In genomic region chr3:122420410-122420774, GRCm38 (mm10) we compare ENCODE assay signal across 8 mouse cellular contexts.
DNase-seq lines count a peak whose midpoint lies in the region; ATAC-seq and TF ChIP-seq lines count a peak whose summit lies in the region.

No protein-coding gene starts in this region.

- WGBS in embryonic facial prominence, embryonic 11.5 days: 0% methylated on average over 15 of the region's 15 CpGs
- under 1% methylated on average over 15 of the region's 15 CpGs for WGBS in heart, embryonic 12.5 days
- 0% methylated on average over 15 of the region's 15 CpGs for WGBS in kidney, postnatal 0 days
- 2% methylated on average over 15 of the region's 15 CpGs for WGBS in lung, postnatal 0 days

- H3K36me3 ChIP-seq in embryonic facial prominence, embryonic 11.5 days (replicated peaks; ENCODE audit: control insufficient read depth, insufficient read depth, low read depth, low read length): no peaks in the 10 kb centered on the region
- H3K36me3 ChIP-seq in heart, embryonic 12.5 days: no peaks in the 10 kb centered on the region
- no peaks in the 10 kb centered on the region for H3K36me3 ChIP-seq in kidney, postnatal 0 days (ENCODE audit: insufficient read depth, low read length)
- H3K36me3 ChIP-seq in lung, postnatal 0 days (ENCODE audit: insufficient read depth, low read length): no peaks in the 10 kb centered on the region

- peak; percentile 47 for ATAC-seq in embryonic facial prominence, embryonic 11.5 days (replicated peaks; ENCODE audit: insufficient number of reproducible peaks, low FRiP score, low TSS enrichment, low read depth)
- 0 out of 2 replicates have a peak, but pooled peaks have one; percentile 18 for ATAC-seq in heart, embryonic 12.5 days (ENCODE audit: insufficient number of reproducible peaks, low FRiP score)
- peak; percentile 15; the same call in 1 of the 2 replicates for ATAC-seq in kidney, postnatal 0 days (replicated peaks; ENCODE audit: low FRiP score, low read depth)
- ATAC-seq in lung, postnatal 0 days: peak; percentile 8

- no peaks in the 10 kb centered on the region for H3K27me3 ChIP-seq in embryonic facial prominence, embryonic 11.5 days (ENCODE audit: control insufficient read depth, insufficient read depth, low read length)
- peaks cover 20% of the 10 kb centered on the region for H3K27me3 ChIP-seq in heart, embryonic 12.5 days (replicated peaks)
- no peaks in the 10 kb centered on the region for H3K27me3 ChIP-seq in kidney, postnatal 0 days (ENCODE audit: insufficient read depth, low read length)
- H3K27me3 ChIP-seq in lung, postnatal 0 days (replicated peaks; ENCODE audit: insufficient read depth, low read length): no peaks in the 10 kb centered on the region

- no peak for TF ChIP-seq CTCF in kidney, postnatal 0 days (IDR thresholded peaks at IDR 0.05; ENCODE audit: low read depth)
- 0 out of 2 replicates have a peak, but pooled peaks have one; percentile 11 for TF ChIP-seq CTCF in lung, postnatal 0 days (IDR thresholded peaks at IDR 0.05)

- H3K9me3 ChIP-seq in embryonic facial prominence, embryonic 11.5 days (replicated peaks; ENCODE audit: control insufficient read depth, low read length): no peaks in the 10 kb centered on the region
- no peaks in the 10 kb centered on the region for H3K9me3 ChIP-seq in heart, embryonic 12.5 days (replicated peaks)
- H3K9me3 ChIP-seq in kidney, postnatal 0 days (replicated peaks; ENCODE audit: low read length): no peaks in the 10 kb centered on the region
- H3K9me3 ChIP-seq in lung, postnatal 0 days (ENCODE audit: low read length): no peaks in the 10 kb centered on the region

- peak overlapping the region; percentile 83 for H3K9ac ChIP-seq in embryonic facial prominence, embryonic 11.5 days (replicated peaks; ENCODE audit: low read length)
- peak overlapping the region; percentile 78 for H3K9ac ChIP-seq in heart, embryonic 12.5 days
- H3K9ac ChIP-seq in kidney, postnatal 0 days (ENCODE audit: low read depth, low read length): peak overlapping the region; percentile 69
- peak overlapping the region; percentile 84 for H3K9ac ChIP-seq in lung, postnatal 0 days (replicated peaks; ENCODE audit: low read depth)

- no peak for TF ChIP-seq EP300 in lung, postnatal 0 days (IDR thresholded peaks at IDR 0.05)

- peak overlapping the region; percentile 60 for H3K4me3 ChIP-seq in embryonic facial prominence, embryonic 11.5 days (ENCODE audit: low read depth, low read length)
- peak overlapping the region; percentile 65 for H3K4me3 ChIP-seq in heart, embryonic 12.5 days
- peak overlapping the region; percentile 58 for H3K4me3 ChIP-seq in kidney, postnatal 0 days (replicated peaks; ENCODE audit: low read depth, low read length)
- peak overlapping the region; percentile 74 for H3K4me3 ChIP-seq in lung, postnatal 0 days (ENCODE audit: low read depth, low read length)

- DNase-seq in B cell, adult 2 months: peak; percentile 45 to 55
- peak; percentile 83 for DNase-seq in NIH3T3 (ENCODE audit: low read depth)
- DNase-seq in embryonic facial prominence, embryonic 11.5 days (ENCODE audit: low spot score): peak; percentile 70
- peak; percentile 79 for DNase-seq in kidney, postnatal 0 days (ENCODE audit: low spot score)
- peak; percentile 83 for DNase-seq in lung, postnatal 0 days (ENCODE audit: low spot score)
- peak; percentile 12 to 18 for DNase-seq in right cerebral cortex, adult 2 months (ENCODE audit: low spot score in 2 of 2)
- DNase-seq in thymus, postnatal 4 days: no peak

- H3K4me1 ChIP-seq in embryonic facial prominence, embryonic 11.5 days (ENCODE audit: control insufficient read depth, insufficient read depth, low read length): no peaks in the 10 kb centered on the region; the same call in 1 of the 2 replicates
- H3K4me1 ChIP-seq in heart, embryonic 12.5 days (replicated peaks): peaks cover 21% of the 10 kb centered on the region
- peaks cover 3% of the 10 kb centered on the region; the same call in 1 of the 2 replicates for H3K4me1 ChIP-seq in kidney, postnatal 0 days (replicated peaks; ENCODE audit: insufficient read depth, low read length)
- peaks cover 3% of the 10 kb centered on the region; the same call in 1 of the 2 replicates for H3K4me1 ChIP-seq in lung, postnatal 0 days (ENCODE audit: insufficient read depth, low read depth, low read length)

- peak overlapping the region; percentile 52; the same call in 1 of the 2 replicates for H3K27ac ChIP-seq in embryonic facial prominence, embryonic 11.5 days (replicated peaks; ENCODE audit: low read depth, low read length)
- H3K27ac ChIP-seq in heart, embryonic 12.5 days (ENCODE audit: poor library complexity, severe bottlenecking): no peak overlapping the region
- peak overlapping the region; percentile 65 for H3K27ac ChIP-seq in kidney, postnatal 0 days
- peak overlapping the region; percentile 95 for H3K27ac ChIP-seq in lung, postnatal 0 days (ENCODE audit: low read length)

- peak overlapping the region; percentile 90 for H3K4me2 ChIP-seq in embryonic facial prominence, embryonic 11.5 days (ENCODE audit: low read depth, low read length)
- peak overlapping the region; percentile 94 for H3K4me2 ChIP-seq in heart, embryonic 12.5 days
- peak overlapping the region; percentile 72 for H3K4me2 ChIP-seq in kidney, postnatal 0 days (ENCODE audit: low read length)
- H3K4me2 ChIP-seq in lung, postnatal 0 days (replicated peaks; ENCODE audit: low read depth, low read length): peak overlapping the region; percentile 85
